Mouse (Mus musculus) CH12.LX (cell line): ENCODE results near the gene Slc17a9.

Experiments
- CHD1 ChIP-seq: IDR thresholded peaks from 2 replicates; pipeline ENCODE4 v1.6.1; 2012; ENCODE audit warnings: low read depth, low read length, improper control_type of control experiment, inconsistent platforms
- CHD2 ChIP-seq: IDR thresholded peaks from 2 replicates; pipeline ENCODE4 v1.6.1; 2011; ENCODE audit warnings: low read length, improper control_type of control experiment
- CTCF ChIP-seq, 2 experiments: IDR thresholded peaks in 1 of 2; conservative IDR thresholded peaks in 1 of 2; 2 replicates each; pipeline ENCODE4 v1.5.1; 2011 to 2012; ENCODE audit warnings: low read depth in 2 of 2, low read length in 2 of 2, improper control_type of control experiment in 1 of 2, inconsistent platforms in 1 of 2, mild to moderate bottlenecking in 1 of 2, moderate library complexity in 1 of 2
- E2F4 ChIP-seq: IDR thresholded peaks from 2 replicates; pipeline ENCODE4 v1.6.1; 2011; ENCODE audit warnings: low read depth, low read length, improper control_type of control experiment; ENCODE audit not compliant: insufficient replicate concordance
- ELF1 ChIP-seq: IDR thresholded peaks from 2 replicates; pipeline ENCODE4 v1.6.1; 2014; ENCODE audit warnings: low read depth, mild to moderate bottlenecking, inconsistent platforms, low read length, improper control_type of control experiment
- JUND ChIP-seq: conservative IDR thresholded peaks from 2 replicates; pipeline ENCODE4 v1.6.1; 2011; ENCODE audit warnings: low read depth, low read length, improper control_type of control experiment
- NRF1 ChIP-seq: IDR thresholded peaks from 2 replicates; pipeline ENCODE4 v1.6.1; 2014; ENCODE audit warnings: low read depth, mild to moderate bottlenecking, inconsistent platforms, low read length, improper control_type of control experiment, moderate library complexity
- POLR2A ChIP-seq: IDR thresholded peaks from 2 replicates; pipeline ENCODE4 v1.6.1; 2011; ENCODE audit warnings: low read depth, mild to moderate bottlenecking, improper control_type of control experiment, low read length
- RCOR1 ChIP-seq: conservative IDR thresholded peaks from 2 replicates; pipeline ENCODE4 v1.6.1; 2012; ENCODE audit warnings: low read depth, mild to moderate bottlenecking, inconsistent platforms, low read length, improper control_type of control experiment
- TBP ChIP-seq: conservative IDR thresholded peaks from 2 replicates; pipeline ENCODE4 v1.6.1; 2011; ENCODE audit warnings: low read depth, low read length, improper control_type of control experiment
- TCF12 ChIP-seq: IDR thresholded peaks from 2 replicates; pipeline ENCODE4 v1.6.1; 2014; ENCODE audit warnings: low read depth, mild to moderate bottlenecking, inconsistent platforms, low read length, improper control_type of control experiment
- ZMIZ1 ChIP-seq: IDR thresholded peaks from 2 replicates; pipeline ENCODE4 v1.6.1; 2012; ENCODE audit warnings: low read depth, mild to moderate bottlenecking, inconsistent platforms, low read length, improper control_type of control experiment
- ZNF384 ChIP-seq: IDR thresholded peaks from 2 replicates; pipeline ENCODE4 v1.6.1; 2012; ENCODE audit warnings: low read depth, low read length, improper control_type of control experiment, inconsistent platforms

- TF ChIP-seq ZMIZ1 (no peak), POLR2A (no peak), CTCF (conservative IDR thresholded peaks at IDR 0.05 in 1 of 2, IDR thresholded peaks at IDR 0.05 in 1 of 2; ENCODE audit: low read depth in 2 of 2, low read length in 2 of 2) (no peak), TBP (no peak), CHD1 (no peak), ZNF384 (no peak), ELF1 (no peak), NRF1 (no peak), E2F4 (no peak), RCOR1 (no peak), CHD2 (no peak), JUND (no peak), TCF12 (no peak)
Observed at GRCm38 (mm10) chr2:180743321-180743720, 18.3 kb downstream of the Slc17a9 start.
